ENCODE assay signal across 8 mouse cellular contexts in genomic region chr10:121315321-121316283, GRCm38 (mm10). TPM values are rescaled to one million over a fixed set of nuclear protein-coding genes. Genes with fewer than 3 reads are reported as not detected.
DNase-seq lines count a peak whose midpoint lies in the region; ATAC-seq lines count a peak whose summit lies in the region.

No protein-coding gene starts in this region.

- H3K4me3 ChIP-seq in kidney, embryonic 15.5 days (replicated peaks): peak overlapping the region; percentile 1; the same call in 1 of the 2 replicates
- no peak overlapping the region for H3K4me3 ChIP-seq in forebrain, embryonic 13.5 days

- H3K4me1 ChIP-seq in kidney, embryonic 15.5 days: peaks cover 14% of the 10 kb centered on the region
- peaks cover 20% of the 10 kb centered on the region for H3K4me1 ChIP-seq in forebrain, embryonic 13.5 days

- H3K9ac ChIP-seq in kidney, embryonic 15.5 days: no peak overlapping the region
- H3K9ac ChIP-seq in forebrain, embryonic 13.5 days: no peak overlapping the region

- no peak for DNase-seq in kidney, adult 18-20 months
- DNase-seq in left cerebral cortex, adult 11 months (ENCODE audit: low spot score): no peak
- no peak for DNase-seq in adrenal gland, postnatal 25 days
- DNase-seq in right cerebral cortex, postnatal 4 days: no peak

- no peak for ATAC-seq in kidney, embryonic 15.5 days (replicated peaks; ENCODE audit: low FRiP score)
- no peak for ATAC-seq in forebrain, embryonic 13.5 days
- ATAC-seq in inflammation-experienced regulatory T-cells, adult 6 months: peak; percentile 38
- 0 out of 2 replicates have a peak, but pooled peaks have one; percentile 19 for ATAC-seq in monocyte, adult 5-6 weeks (replicated peaks; ENCODE audit: insufficient number of reproducible peaks, low FRiP score, low TSS enrichment, poor library complexity, severe bottlenecking)

- H3K9me3 ChIP-seq in kidney, embryonic 15.5 days (replicated peaks): no peaks in the 10 kb centered on the region
- H3K9me3 ChIP-seq in forebrain, embryonic 13.5 days (replicated peaks): no peaks in the 10 kb centered on the region; the same call in 1 of the 2 replicates

- H3K4me2 ChIP-seq in kidney, embryonic 15.5 days: peak overlapping the region; percentile 37
- peak overlapping the region; percentile 42 for H3K4me2 ChIP-seq in forebrain, embryonic 13.5 days

- WGBS in kidney, embryonic 15.5 days: 27% methylated on average over 27 of the region's 27 CpGs
- 17% methylated on average over 27 of the region's 27 CpGs for WGBS in forebrain, embryonic 13.5 days

- H3K27ac ChIP-seq in kidney, embryonic 15.5 days: no peak overlapping the region
- H3K27ac ChIP-seq in forebrain, embryonic 13.5 days: 0 out of 2 replicates have a peak overlapping the region, but pooled peaks have one; percentile 36

- H3K27me3 ChIP-seq in kidney, embryonic 15.5 days: peaks cover 58% of the 10 kb centered on the region
- peaks cover 17% of the 10 kb centered on the region for H3K27me3 ChIP-seq in forebrain, embryonic 13.5 days

- H3K36me3 ChIP-seq in kidney, embryonic 15.5 days: no peaks in the 10 kb centered on the region
- no peaks in the 10 kb centered on the region for H3K36me3 ChIP-seq in forebrain, embryonic 13.5 days (ENCODE audit: poor library complexity, severe bottlenecking)

RNA-seq across cellular contexts. Expression of gene Tbc1d30, which starts 35.5 kb away (rescaled TPM):
- polyA plus RNA-seq in kidney, embryonic 15.5 days (2015; fragmentation: Nextera tagmentation; extraction: Ambion mirVana): 0.33 and 0.57 TPM in 2 replicates
- polyA plus RNA-seq in forebrain, embryonic 13.5 days (2015; fragmentation: Nextera tagmentation; extraction: Ambion mirVana): 5.0 and 6.2 TPM in 2 replicates
- 1 to 10 TPM; 3.3 to 7.0 (median 3.5) TPM for polyA plus RNA-seq in inflammation-experienced regulatory T-cells, adult 6 months (2017; shearing (Covaris generic))
- 4.9 to 18.6 TPM (median 9.3 TPM) in 3 replicates for total RNA-seq in monocyte, adult 5-6 weeks (2017)
- total RNA-seq in adrenal gland, postnatal 25 days (2021): 9.6 and 11.0 TPM in 2 replicates

RNA-seq across cellular contexts. Expression of gene Gns, which starts 49.3 kb away (rescaled TPM):
- polyA plus RNA-seq in kidney, embryonic 15.5 days (2015; fragmentation: Nextera tagmentation; extraction: Ambion mirVana): 41.5 and 46.0 TPM in 2 replicates
- polyA plus RNA-seq in forebrain, embryonic 13.5 days (2015; fragmentation: Nextera tagmentation; extraction: Ambion mirVana): 25.0 and 30.5 TPM in 2 replicates
- 10 to 100 TPM in 2 of 3 experiments, 1 to 10 TPM in 1; 4.2 to 12.1 (median 11.6) TPM for polyA plus RNA-seq in inflammation-experienced regulatory T-cells, adult 6 months (2017; shearing (Covaris generic))
- total RNA-seq in monocyte, adult 5-6 weeks (2017): 88.0 to 114 TPM (median 88.1 TPM) in 3 replicates
- 194 and 195 TPM in 2 replicates for total RNA-seq in adrenal gland, postnatal 25 days (2021)

Comparison
In these comparisons a context has a peak if more than half of its experiments do, and no peak if none do; other contexts are left out.
1. ATAC-seq: peak in inflammation-experienced regulatory T-cells, adult 6 months (single experiment) and monocyte, adult 5-6 weeks (single experiment); none in kidney, embryonic 15.5 days (single experiment) and forebrain, embryonic 13.5 days (single experiment).